Mouse (Mus musculus): ENCODE data around the gene Nosip.

Nosip gene

GRCm38 (mm10) chr7:45035631-45036030 is 26.6 kb upstream of the Nosip start:
- no peak for DNase-seq (ENCODE audit: low spot score in 2 of 2)

GRCm38 (mm10) chr7:45036702-45037101 is 25.5 kb upstream of the Nosip start:
- DNase-seq (ENCODE audit: low spot score in 2 of 2): no peak

DNA sequence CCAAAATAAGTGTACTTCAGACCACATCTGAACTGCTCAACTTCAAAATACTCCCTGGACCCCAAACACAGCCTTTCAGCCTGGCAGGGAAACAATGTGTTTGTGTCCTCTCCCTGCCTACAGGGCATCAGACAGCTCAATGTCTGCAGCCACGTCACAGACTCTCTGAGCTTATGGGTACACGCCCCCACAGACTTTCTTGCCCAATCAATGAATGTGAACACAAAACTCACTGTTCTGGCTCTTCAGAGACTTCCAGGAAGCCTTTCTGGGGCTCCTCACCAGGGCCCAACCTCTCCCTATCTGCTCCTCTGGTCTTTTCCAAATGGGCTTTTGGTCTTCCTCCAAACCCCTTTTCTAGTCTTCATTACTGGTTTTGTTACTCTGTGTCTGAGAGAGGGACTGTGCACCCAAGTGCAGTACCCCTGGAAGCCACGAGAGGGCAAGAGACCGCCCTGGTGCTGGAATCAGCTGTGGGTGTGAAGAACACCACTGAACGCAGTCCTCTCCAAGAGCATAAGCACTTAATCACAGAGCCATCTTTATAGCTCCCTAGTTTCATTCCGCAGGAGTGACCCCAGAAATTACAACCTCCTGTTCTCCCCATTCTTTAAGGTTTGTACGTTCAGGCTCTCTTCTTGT is 24.4 kb upstream of the Nosip start:
- no peak for DNase-seq (ENCODE audit: low spot score in 2 of 2)

- no peak for DNase-seq (ENCODE audit: low spot score in 2 of 2)
Observed at GRCm38 (mm10) chr7:45038411-45038810, 23.8 kb upstream of the Nosip start.

- no peak for DNase-seq (ENCODE audit: low spot score in 2 of 2)
Observed at GRCm38 (mm10) chr7:45040851-45041250, 21.4 kb upstream of the Nosip start.

DNA sequence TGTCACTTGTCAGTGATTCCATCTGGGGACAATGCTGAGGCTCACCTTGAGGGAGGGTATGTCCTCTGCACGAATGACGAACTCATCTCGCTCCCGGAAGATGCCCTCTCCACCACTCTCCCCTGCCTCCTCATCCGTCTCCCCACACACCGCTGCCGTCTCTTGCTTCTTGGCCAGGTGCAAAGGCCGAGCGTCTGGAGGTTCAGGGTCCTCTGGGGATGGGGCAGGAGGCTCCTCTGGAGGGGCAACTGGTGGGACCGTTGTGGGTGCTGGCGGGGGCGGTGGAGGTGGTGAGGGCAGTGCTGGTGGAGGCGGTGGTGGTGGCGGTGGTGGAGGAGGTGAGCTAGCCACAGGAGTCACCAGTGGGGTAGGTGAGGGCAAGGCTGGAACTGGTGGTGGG is 18.9 kb upstream of the Nosip start:
- no peak for DNase-seq (ENCODE audit: low spot score in 2 of 2)

DNA sequence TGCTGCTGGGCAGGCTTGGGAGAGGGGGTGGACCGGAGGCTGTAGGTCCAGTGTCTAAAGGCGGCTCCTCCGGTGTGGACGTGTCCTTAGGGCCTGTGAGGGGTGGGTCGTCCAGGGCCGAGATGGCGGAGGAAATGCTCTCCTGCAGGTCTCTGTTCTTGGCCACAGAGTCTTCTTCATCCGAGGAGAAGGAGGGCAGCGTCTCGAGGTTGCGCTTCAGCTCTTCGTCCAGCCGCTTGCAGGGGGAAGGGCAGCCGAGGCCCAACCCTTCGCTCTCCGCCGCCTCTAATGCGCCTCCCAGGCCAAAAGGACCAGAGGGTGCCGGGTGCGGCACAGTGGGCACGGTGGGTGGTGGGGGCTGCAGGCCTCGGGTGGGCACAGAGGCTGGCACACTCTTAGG is 16.5 kb upstream of the Nosip start:
- no peak for DNase-seq (ENCODE audit: low spot score in 2 of 2)

- DNase-seq (ENCODE audit: low spot score in 2 of 2): no peak
Observed at GRCm38 (mm10) chr7:45046853-45047350, 15.3 kb upstream of the Nosip start.

- DNase-seq (ENCODE audit: low spot score in 2 of 2): no peak
Observed at GRCm38 (mm10) chr7:45047491-45047890, 14.7 kb upstream of the Nosip start.

DNA sequence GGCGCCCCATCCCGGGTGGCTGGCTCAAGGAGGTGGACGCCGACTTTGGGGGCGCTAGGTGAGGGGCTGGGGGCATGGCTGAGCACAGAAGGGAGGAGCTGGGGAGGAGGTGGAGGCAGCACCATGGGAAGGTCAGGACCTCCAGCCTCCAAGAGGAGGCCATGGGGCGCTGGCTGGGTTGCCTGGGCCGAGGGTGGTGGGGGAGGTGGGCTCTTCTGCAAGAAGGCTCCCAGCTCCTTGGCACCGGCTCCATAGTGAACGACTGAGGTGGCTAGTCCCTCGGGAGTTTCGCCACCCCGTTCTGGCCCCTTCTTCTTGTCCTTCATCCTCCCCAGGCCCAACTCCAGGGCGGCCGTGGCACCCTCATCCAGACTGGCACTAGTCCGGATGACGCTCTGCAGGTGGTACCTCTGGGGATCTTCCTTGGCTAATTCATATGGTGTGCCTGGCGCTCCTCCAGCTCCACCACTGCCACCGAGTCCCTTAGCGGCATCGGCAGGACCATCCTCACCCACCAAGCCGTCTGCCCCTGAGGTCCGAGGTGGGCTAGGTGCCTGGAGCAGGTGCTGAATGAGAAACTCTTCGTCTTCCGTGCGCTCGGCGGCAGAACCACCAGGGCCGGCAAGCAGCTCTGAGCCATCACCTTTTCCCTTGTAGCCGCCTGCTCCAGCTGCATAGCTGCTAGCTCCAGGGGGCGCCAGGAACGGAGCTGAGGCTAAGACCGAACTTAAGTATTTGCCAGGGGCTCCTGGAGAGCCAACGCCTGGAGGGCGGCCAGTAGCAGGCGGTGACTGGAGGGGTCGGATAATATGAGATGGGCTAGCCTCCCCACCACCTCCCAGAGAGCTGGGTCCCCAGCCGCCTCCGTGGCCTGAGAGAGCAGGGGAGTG is 14.0 kb upstream of the Nosip start:
- DNase-seq (ENCODE audit: low spot score in 2 of 2): no peak

DNA sequence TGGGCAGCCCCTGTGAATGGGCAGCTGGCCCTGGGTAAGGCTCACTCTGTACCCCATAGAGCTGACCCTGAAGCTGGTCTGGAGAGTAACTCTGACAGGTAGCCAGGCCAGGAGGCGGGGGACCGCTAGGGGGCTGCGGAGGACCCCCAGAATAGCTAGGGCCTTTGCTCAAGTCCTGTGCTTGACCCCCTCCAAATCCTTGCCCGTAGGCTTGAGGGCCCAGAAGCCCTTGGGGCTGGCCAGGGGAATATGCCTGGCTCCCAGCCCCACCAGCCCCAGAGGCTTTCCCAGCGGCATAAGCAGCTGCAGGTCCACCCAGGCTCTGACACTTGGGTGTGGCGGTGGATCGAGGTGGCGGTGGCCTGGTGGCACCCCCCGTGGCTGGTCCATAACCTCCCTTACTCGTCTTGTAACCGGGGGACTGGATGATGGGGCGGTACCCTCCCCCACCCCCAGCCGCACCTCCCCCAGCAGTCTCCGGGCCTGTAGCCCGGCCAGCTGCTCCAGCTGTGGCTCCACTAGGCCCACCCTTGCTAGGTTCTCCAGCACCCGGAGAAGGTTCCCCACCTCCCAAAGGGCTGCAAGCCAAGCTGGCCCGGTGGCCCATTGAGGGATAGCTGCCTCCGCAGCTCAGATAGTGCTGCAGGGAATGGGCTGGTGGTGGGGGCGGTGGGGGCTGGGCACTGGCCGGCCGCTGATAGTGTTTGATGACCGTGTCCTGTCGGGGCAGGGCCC is 13.1 kb upstream of the Nosip start:
- DNase-seq (ENCODE audit: low spot score in 2 of 2): no peak

DNA sequence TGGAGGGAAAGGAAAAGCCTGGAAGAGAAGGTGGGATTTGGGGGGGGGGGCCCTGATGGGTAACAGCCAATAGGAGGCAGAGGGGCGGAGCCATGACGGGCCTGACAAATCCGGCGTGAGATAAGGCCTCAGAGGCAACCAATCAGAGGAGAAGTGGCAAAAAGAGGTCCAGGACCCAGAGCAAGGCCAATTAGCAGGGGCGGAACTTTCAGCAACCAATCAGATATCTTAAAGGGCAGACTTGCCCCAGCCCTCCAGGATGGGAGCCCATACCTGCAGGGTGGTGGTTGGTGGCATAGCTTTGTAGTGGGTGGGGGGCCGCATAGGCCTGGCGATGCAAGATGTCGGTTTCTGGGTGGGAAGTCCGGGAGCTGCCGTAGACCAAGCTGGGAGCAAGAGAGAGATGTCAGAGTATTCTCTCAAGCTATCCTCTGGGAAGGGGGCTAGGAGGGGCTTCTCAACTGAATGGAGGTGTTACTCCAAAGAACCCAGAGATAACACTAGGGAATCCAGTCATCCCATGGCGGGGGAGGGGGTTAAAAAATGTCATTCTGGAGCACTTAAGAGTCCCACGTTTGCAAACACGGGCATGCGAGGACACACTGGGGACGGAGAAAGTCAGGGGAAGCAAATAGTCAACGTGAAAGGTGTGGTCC is 11.2 kb upstream of the Nosip start:
- DNase-seq (ENCODE audit: low spot score in 2 of 2): peak; percentile 32 to 45

GRCm38 (mm10) chr7:45051601-45051974 is 10.6 kb upstream of the Nosip start:
- no peak for DNase-seq (ENCODE audit: low spot score in 2 of 2)

DNA sequence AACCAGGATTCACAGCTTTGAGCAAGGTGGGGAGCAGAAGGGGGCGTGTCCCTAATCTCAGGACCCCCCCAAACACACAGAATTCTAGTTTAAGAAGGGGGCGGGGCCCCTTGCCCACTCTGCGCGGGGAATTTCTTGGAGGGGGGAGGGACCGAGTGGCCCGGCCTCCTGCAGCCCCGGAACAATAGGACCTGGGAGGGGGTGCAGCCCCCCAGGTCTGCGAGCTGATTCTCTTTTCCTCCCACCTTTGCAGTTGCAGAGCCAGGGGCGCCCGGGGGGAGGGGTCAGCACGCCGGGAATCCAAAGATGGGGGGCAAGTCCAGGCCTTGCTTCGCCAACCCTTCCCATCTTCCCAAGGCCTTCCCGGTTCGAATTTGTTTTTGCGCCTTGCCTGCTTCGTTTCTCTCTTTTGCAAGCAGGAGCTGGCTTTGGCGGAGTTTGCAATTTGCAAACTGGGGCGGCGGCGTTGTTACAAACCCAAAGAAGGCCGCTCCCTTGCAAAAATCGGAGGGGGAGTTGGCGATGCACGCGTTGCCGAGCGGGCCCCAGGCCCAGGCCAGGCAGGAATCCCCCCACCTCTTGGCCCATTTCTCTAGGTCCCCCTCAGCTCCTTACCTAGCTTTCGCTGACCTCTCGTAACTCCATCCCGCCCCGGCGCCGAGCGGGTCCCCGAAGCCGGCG is 9.9 kb upstream of the Nosip start:
- peak; percentile 23 to 41 for DNase-seq (ENCODE audit: low spot score in 2 of 2)

DNA sequence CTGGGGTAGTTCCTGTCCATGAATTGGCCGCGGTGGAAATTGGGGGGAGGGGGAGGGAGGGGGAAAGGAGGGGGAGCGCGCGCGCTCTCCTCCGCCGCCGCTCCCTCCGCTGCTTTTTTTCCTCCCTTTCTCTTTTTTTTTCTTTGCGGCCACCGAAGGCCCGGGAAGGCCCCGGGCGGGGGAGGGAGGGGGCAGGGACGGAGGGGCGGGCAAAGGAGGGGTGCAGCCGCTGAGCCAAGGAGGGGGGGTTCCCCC is 9.4 kb upstream of the Nosip start, which contains the start of gene Prr12:
Gene Prr12, minus strand, starts transcription at position 20 of the 255 bp plus-strand sequence.
- no peak for DNase-seq (ENCODE audit: low spot score in 2 of 2)

DNA sequence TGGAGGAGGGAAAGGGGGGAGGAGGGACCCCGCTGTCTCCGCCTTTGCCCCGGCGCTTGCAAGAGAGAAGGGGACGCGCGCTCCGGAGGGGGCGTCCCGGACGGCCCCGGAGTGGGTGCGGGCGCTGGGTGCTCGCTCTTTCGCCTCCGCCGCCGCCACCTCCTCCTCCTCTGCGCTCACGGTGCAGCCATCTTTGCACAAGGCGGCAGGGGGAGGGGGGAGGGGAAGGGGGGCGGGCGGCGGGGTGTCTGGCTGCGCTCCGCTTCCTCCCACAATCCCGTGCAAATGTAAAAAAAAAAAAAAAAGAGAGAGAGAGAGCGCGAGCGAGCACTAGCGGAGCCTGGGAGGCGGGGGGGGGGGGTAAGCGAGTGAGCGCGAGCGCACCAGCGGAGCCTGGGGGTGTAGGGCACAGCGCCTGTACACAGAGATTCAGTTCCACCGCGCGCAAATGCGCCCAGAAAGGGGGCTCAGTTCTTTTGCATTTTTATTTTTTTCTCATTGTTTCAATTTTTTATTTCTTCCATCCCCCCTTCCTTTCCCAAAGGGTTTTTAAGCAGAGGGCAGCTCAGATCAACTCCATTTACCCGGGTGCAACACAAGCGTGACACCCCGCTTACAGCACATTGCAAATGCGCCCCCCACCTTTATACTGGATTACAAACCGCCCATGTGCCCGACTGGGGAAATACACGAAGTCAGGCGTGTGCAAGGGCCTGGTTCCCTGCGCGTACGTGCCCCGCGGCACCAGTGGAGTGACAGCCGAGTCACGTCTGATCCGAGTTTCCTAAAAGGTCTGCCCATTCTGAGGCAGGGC is 8.9 kb upstream of the Nosip start:
- peak; percentile 46 to 49 for DNase-seq (ENCODE audit: low spot score in 2 of 2)

DNA sequence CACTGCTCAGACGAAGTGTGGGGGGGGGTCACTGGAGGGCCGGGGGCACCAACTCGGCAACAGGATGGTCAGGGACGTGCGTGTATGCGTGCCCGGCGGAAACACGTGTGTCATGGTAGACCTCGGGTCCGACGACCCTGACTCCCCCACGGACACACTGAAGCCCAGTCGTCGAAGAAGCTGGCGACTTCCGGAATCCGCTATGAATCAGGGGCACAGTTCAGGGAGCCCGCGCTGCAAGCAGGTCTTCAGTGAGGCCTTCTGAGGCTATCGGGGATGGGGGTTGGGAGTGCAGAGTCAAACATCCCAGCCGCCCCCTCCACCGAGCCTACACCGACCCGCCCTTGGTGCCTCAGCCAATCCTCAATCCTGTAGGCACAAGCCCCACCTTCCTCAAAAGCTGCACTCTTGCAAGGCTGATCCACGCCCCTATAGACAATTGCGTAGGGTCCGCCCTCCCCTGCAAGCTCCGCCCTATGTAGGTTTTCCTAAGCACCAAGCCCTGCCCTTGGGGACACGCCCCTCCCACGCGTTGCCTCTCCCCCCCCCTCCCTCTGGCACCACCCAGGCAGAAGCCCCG is 8.2 kb upstream of the Nosip start:
- DNase-seq (ENCODE audit: low spot score in 2 of 2): peak; percentile 72 to 78

DNA sequence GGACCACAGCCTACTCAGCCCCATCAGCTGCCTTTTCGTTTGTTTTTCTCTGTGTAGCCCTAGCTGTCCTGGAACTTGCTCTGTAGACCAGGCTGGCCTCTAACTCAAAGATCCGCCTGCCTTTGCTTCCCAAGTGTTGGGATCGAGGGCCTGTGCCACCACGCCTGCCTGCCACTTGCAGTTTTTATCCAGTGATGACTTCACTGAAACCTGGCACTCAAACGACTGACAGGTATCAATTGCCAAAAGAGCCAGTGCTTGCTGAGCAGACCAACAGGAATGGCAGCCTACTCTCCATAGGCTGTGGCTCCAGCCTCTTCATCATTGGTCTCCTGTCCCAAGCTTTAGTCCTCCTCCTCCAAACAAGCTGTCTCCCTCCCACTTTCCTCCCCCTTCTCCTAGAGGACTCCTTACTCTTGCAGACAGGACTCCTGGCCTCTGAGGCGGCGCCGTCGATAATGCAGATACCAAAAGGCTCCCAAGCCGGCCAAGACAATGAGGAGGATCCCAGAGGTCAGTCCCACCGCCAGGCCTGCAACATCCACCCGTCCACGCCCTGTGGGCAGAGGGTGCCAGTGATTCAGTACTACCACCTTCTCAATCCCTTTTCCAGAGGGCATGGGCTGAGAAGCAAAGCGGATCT is 5.8 kb upstream of the Nosip start:
- DNase-seq (ENCODE audit: low spot score in 2 of 2): no peak

GRCm38 (mm10) chr7:45056972-45057348 is 5.3 kb upstream of the Nosip start:
- DNase-seq (ENCODE audit: low spot score in 2 of 2): no peak

All from frontal cortex, postnatal 25 days (tissue).